Comparison of ENCODE assay signal across 8 mouse cellular contexts in the genomic region with DNA sequence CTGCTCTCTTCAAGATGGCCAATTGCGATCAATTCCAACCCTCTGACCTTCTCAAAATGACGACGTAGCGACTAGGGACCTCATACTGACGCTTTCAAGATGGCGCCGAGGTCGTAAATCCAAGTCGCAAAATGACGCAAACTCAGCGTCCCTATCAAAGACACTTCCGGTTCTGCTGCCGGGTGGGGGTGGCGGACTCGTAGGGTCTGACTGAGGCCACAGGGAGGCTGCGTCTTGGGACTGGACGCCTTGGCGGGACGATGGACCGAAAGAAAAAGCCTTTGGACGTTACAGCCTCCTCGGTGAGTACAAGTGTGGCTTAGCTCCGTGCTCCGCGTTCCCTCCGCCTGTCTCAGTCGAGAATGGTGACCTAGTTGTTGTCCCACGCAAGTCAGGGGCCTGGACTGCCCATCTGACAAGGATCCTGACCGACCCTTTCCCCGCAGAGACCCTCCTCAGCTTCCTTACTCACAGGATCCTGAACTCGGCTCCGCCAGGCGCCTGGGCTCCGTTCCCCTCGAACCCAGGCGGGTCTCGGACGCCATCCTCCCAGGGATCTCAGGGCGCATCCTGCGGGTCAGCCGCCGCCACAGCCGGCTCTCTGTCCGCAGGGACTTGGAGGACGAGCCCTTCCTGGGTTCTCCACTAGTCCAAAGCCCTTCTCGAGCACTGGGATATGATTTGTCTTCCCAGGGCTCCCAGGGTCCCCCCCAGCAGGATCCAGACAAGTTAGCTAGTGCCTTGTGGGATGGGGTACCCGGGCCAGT. TPM values are rescaled to one million over a fixed set of nuclear protein-coding genes. Genes with fewer than 3 reads are reported as not detected.
A peak's percentile ranks its signal among the peaks of the same experiment; 100 is the strongest.
DNase-seq lines count a peak whose midpoint lies in the region; ATAC-seq and TF ChIP-seq lines count a peak whose summit lies in the region.

Gene Ccdc174, plus strand, starts transcription at position 169 of the 767 bp plus-strand sequence.

- H3K4me1 ChIP-seq in bone marrow macrophage, adult 2 months (ENCODE audit: control insufficient read depth, insufficient read depth, low read length), result peaks cover 3% of the 10 kb centered on the region
- no peaks in the 10 kb centered on the region for H3K4me1 ChIP-seq in embryonic fibroblast, embryonic 13.5 days (ENCODE audit: control insufficient read depth, insufficient read depth, low read length)
- peaks cover 8% of the 10 kb centered on the region; the same call in 1 of the 2 replicates for H3K4me1 ChIP-seq in kidney, embryonic 14.5 days (ENCODE audit: control insufficient read depth, insufficient read depth, low read length)
- H3K4me1 ChIP-seq in limb, embryonic 15.5 days, result peaks cover 7% of the 10 kb centered on the region

- H3K9me3 ChIP-seq in kidney, embryonic 14.5 days (ENCODE audit: control insufficient read depth, low read length), result no peaks in the 10 kb centered on the region
- H3K9me3 ChIP-seq in limb, embryonic 15.5 days, result no peaks in the 10 kb centered on the region

- WGBS in kidney, embryonic 14.5 days, result under 1% methylated on average over 47 of the region's 47 CpGs
- under 1% methylated on average over 47 of the region's 47 CpGs for WGBS in limb, embryonic 15.5 days

- TF ChIP-seq POLR2A in bone marrow macrophage, adult 2 months (IDR thresholded peaks at IDR 0.05; ENCODE audit: borderline replicate concordance, low read depth, low read length), result no peak
- TF ChIP-seq POLR2A in embryonic fibroblast, embryonic 13.5 days (IDR thresholded peaks at IDR 0.05; ENCODE audit: low read depth, low read length), result peak; percentile 97

- peak; percentile 97 for ATAC-seq in kidney, embryonic 14.5 days (ENCODE audit: low FRiP score, low TSS enrichment)
- ATAC-seq in limb, embryonic 15.5 days (ENCODE audit: insufficient number of reproducible peaks, low FRiP score, low TSS enrichment, low read depth), result peak; percentile 88

- DNase-seq in A20 (ENCODE audit: low read depth, low spot score), result peak; percentile 97
- DNase-seq in heart, adult 9 months (ENCODE audit: low spot score in 2 of 2), result peak; percentile 95 to 96
- DNase-seq in monocyte, adult 2 months (ENCODE audit: low read depth in 1 of 2, low spot score in 2 of 2), result peak; percentile 68 to 79
- DNase-seq in spleen, postnatal 36 days (ENCODE audit: low spot score in 2 of 2), result peak; percentile 91 to 94

- H3K4me2 ChIP-seq in kidney, embryonic 14.5 days (replicated peaks; ENCODE audit: low read depth, low read length), result peak within 1 kb of the TSS; percentile 76
- H3K4me2 ChIP-seq in limb, embryonic 15.5 days, result peak within 1 kb of the TSS; percentile 74

- peaks cover 21% of the 10 kb centered on the region for H3K36me3 ChIP-seq in kidney, embryonic 14.5 days (ENCODE audit: control insufficient read depth, insufficient read depth, low read length)
- H3K36me3 ChIP-seq in limb, embryonic 15.5 days, result peaks cover 17% of the 10 kb centered on the region

- peak within 1 kb of the TSS; percentile 5 for H3K27ac ChIP-seq in bone marrow macrophage, adult 2 months (ENCODE audit: insufficient read depth, low read depth, low read length)
- H3K27ac ChIP-seq in embryonic fibroblast, embryonic 13.5 days (ENCODE audit: insufficient read depth, low read length), result no peak within 1 kb of the TSS
- H3K27ac ChIP-seq in kidney, embryonic 14.5 days (ENCODE audit: low read depth, low read length), result peak within 1 kb of the TSS; percentile 69
- peak within 1 kb of the TSS; percentile 59 for H3K27ac ChIP-seq in limb, embryonic 15.5 days

- H3K27me3 ChIP-seq in kidney, embryonic 14.5 days (ENCODE audit: control insufficient read depth, insufficient read depth, low read length), result no peaks in the 10 kb centered on the region
- no peaks in the 10 kb centered on the region for H3K27me3 ChIP-seq in limb, embryonic 15.5 days

- TF ChIP-seq CTCF in bone marrow macrophage, adult 2 months (IDR thresholded peaks at IDR 0.05; ENCODE audit: low read depth, low read length), result no peak
- TF ChIP-seq CTCF in embryonic fibroblast, embryonic 13.5 days (IDR thresholded peaks at IDR 0.05; ENCODE audit: borderline replicate concordance, insufficient read depth, low read length), result no peak

- H3K4me3 ChIP-seq in bone marrow macrophage, adult 2 months (ENCODE audit: insufficient read depth, low read length), result peak within 1 kb of the TSS; percentile 70
- H3K4me3 ChIP-seq in embryonic fibroblast, embryonic 13.5 days (ENCODE audit: insufficient read depth, low read length), result peak within 1 kb of the TSS; percentile 84
- peak within 1 kb of the TSS; percentile 75 for H3K4me3 ChIP-seq in kidney, embryonic 14.5 days (ENCODE audit: low read length)
- peak within 1 kb of the TSS; percentile 95 for H3K4me3 ChIP-seq in limb, embryonic 15.5 days

- H3K9ac ChIP-seq in kidney, embryonic 14.5 days (ENCODE audit: low read depth, low read length), result peak within 1 kb of the TSS; percentile 87
- H3K9ac ChIP-seq in limb, embryonic 15.5 days, result peak within 1 kb of the TSS; percentile 91

RNA-seq across cellular contexts. Expression of gene Ccdc174, which starts in this region (rescaled TPM):
- 24.3 and 29.1 TPM in 2 replicates for polyA plus RNA-seq in bone marrow macrophage, adult 2 months (2012; ENCODE audit: insufficient read depth, insufficient read length, missing spikeins)
- polyA plus RNA-seq in embryonic fibroblast, embryonic 13.5 days (2011; ENCODE audit: insufficient read length, low read depth, missing spikeins), result 15.8 and 26.3 TPM in 2 replicates
- 33.4 and 40.5 TPM in 2 replicates for polyA plus RNA-seq in kidney, embryonic 14.5 days (2014; fragmentation: Nextera tagmentation; extraction: Ambion mirVana)
- polyA plus RNA-seq in limb, embryonic 15.5 days (2015; fragmentation: Nextera tagmentation; extraction: Ambion mirVana), result 31.0 and 31.7 TPM in 2 replicates
